Mouse (Mus musculus): ENCODE measurements around the gene Gm20388. TPM values are rescaled to one million over a fixed set of nuclear protein-coding genes. Genes with fewer than 3 reads are reported as not detected.

The Gm20388 gene
- polyA plus RNA-seq, 1 experiment from 2014 or later: 5.5 TPM

DNA sequence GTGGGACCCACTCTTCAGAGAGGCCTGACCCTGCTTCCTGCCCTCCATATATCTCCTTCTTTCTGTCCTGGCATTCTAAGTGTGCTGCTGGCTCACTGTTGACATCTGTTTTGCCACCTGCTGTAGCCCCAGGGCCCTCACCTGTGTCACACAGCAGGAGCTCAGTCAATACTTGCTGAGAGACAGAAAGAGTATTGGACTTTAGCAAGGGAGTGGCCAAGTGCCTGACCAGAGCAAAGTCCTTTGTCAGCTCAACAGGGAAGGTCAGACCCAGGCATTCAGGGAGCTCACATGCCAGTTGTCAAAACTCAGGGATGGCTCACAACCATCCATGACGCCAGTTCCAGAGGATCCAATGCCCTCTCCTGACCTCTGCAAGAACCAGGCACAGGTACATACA lies 4062.9 kb downstream of the Gm20388 start:
- no peak for DNase-seq (ENCODE audit: extremely low spot score, low spot score)
- H3K4me3 ChIP-seq: no peak overlapping the region
- 74% methylated on average over 1 of the region's 1 CpGs for WGBS
- no peaks in the 10 kb centered on the region for H3K27me3 ChIP-seq (ENCODE audit: poor library complexity, severe bottlenecking)
- H3K4me1 ChIP-seq: no peaks in the 10 kb centered on the region
- H3K27ac ChIP-seq: no peak overlapping the region
- H3K9me3 ChIP-seq: no peaks in the 10 kb centered on the region
- H3K36me3 ChIP-seq (replicated peaks): peaks cover 15% of the 10 kb centered on the region; the same call in 1 of the 2 replicates

DNA sequence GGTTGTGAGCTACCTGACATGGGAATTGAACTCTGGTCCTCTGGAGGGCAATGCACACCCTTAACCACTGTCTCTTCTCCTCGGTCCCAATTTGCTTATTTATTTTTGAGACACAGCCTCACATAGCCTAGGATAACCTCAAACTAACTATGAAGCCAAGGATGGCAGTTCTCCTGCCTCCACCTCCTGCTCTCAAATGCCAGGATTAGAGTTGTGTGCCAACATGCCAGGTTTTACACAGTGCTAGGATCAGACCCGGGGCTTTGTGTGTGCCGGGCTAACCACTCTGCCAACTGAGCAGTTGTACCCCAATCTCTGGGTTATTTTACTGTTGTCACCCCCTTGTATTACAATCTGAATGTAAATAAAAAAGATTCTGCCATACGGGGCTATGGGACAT lies 4066.9 kb downstream of the Gm20388 start:
- WGBS: 94% methylated on average over 4 of the region's 4 CpGs
- H3K27ac ChIP-seq: no peak overlapping the region
- H3K4me3 ChIP-seq: no peak overlapping the region
- no peaks in the 10 kb centered on the region for H3K9me3 ChIP-seq
- H3K27me3 ChIP-seq (ENCODE audit: poor library complexity, severe bottlenecking): peaks cover 16% of the 10 kb centered on the region; the same call in 1 of the 2 replicates
- H3K4me1 ChIP-seq: peaks cover 18% of the 10 kb centered on the region
- H3K36me3 ChIP-seq (replicated peaks): peaks cover 2% of the 10 kb centered on the region; the same call in 1 of the 2 replicates
- no peak for DNase-seq (ENCODE audit: extremely low spot score, low spot score)

- H3K27me3 ChIP-seq (ENCODE audit: poor library complexity, severe bottlenecking): peaks cover 16% of the 10 kb centered on the region; the same call in 1 of the 2 replicates
- H3K27ac ChIP-seq: peak overlapping the region; percentile 5; the same call in 1 of the 2 replicates
- WGBS: 78% methylated on average over 14 of the region's 14 CpGs
- no peak for DNase-seq (ENCODE audit: extremely low spot score, low spot score)
- no peak overlapping the region; the same call in 1 of the 2 replicates for H3K4me3 ChIP-seq
- H3K36me3 ChIP-seq (replicated peaks): peaks cover 2% of the 10 kb centered on the region; the same call in 1 of the 2 replicates
- no peaks in the 10 kb centered on the region for H3K9me3 ChIP-seq
- peaks cover 24% of the 10 kb centered on the region for H3K4me1 ChIP-seq
These were observed 4067.7 kb downstream of the Gm20388 start for GRCm38 (mm10) chr8:123978166-123978838.

GRCm38 (mm10) chr8:123978926-123979325 lies 4068.3 kb downstream of the Gm20388 start:
- 79% methylated on average over 8 of the region's 8 CpGs for WGBS
- no peak overlapping the region for H3K4me3 ChIP-seq
- peaks cover 2% of the 10 kb centered on the region; the same call in 1 of the 2 replicates for H3K36me3 ChIP-seq (replicated peaks)
- DNase-seq (ENCODE audit: extremely low spot score, low spot score): no peak
- peaks cover 16% of the 10 kb centered on the region; the same call in 1 of the 2 replicates for H3K27me3 ChIP-seq (ENCODE audit: poor library complexity, severe bottlenecking)
- peak overlapping the region; percentile 5; the same call in 1 of the 2 replicates for H3K27ac ChIP-seq
- no peaks in the 10 kb centered on the region for H3K9me3 ChIP-seq
- peaks cover 29% of the 10 kb centered on the region for H3K4me1 ChIP-seq

- H3K4me1 ChIP-seq: peaks cover 29% of the 10 kb centered on the region
- peak overlapping the region; percentile 74 for H3K4me3 ChIP-seq
- WGBS: 72% methylated on average over 4 of the region's 4 CpGs
- DNase-seq (ENCODE audit: extremely low spot score, low spot score): no peak
- no peaks in the 10 kb centered on the region; the same call in 1 of the 2 replicates for H3K36me3 ChIP-seq (replicated peaks)
- peaks cover 16% of the 10 kb centered on the region; the same call in 1 of the 2 replicates for H3K27me3 ChIP-seq (ENCODE audit: poor library complexity, severe bottlenecking)
- H3K9me3 ChIP-seq: no peaks in the 10 kb centered on the region
- H3K27ac ChIP-seq: peak overlapping the region; percentile 48
These were observed 4069.6 kb downstream of the Gm20388 start for GRCm38 (mm10) chr8:123980239-123980638.

DNA sequence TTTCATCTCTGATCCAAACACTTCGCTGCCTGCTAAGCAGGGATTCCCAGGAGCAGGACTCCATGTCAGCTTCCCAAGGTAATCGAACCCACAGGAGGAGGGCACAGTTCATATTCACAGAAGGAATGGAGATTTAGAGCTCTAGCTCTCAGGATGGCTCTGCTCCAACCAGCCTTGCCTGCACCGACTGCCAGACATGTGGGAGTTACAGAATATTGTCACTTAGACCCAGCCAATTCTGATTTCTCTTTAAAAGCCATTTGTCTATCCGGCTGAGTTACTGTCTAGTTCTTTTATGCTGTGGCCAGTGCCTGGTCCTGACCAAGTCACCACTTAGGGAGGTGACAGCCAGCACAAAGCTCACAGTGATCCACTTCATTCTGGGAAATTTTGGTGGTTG lies 4071.0 kb downstream of the Gm20388 start:
- Histone ChIP-seq H3K27ac (peak overlapping the region; percentile 40; the same call in 1 of the 2 replicates), H3K36me3 (replicated peaks) (no peaks in the 10 kb centered on the region; the same call in 1 of the 2 replicates), H3K4me3 (peak overlapping the region; percentile 74), H3K9me3 (no peaks in the 10 kb centered on the region), H3K27me3 (ENCODE audit: poor library complexity, severe bottlenecking) (peaks cover 16% of the 10 kb centered on the region; the same call in 1 of the 2 replicates), H3K4me1 (peaks cover 29% of the 10 kb centered on the region)
- 64% methylated on average over 4 of the region's 4 CpGs for WGBS
- no peak for DNase-seq (ENCODE audit: extremely low spot score, low spot score)

- peak overlapping the region; percentile 74 for H3K4me3 ChIP-seq
- H3K9me3 ChIP-seq: no peaks in the 10 kb centered on the region
- peak overlapping the region; percentile 88 for H3K27ac ChIP-seq
- DNase-seq (ENCODE audit: extremely low spot score, low spot score): peak; percentile 30
- no peaks in the 10 kb centered on the region; the same call in 1 of the 2 replicates for H3K36me3 ChIP-seq (replicated peaks)
- peaks cover 16% of the 10 kb centered on the region; the same call in 1 of the 2 replicates for H3K27me3 ChIP-seq (ENCODE audit: poor library complexity, severe bottlenecking)
- WGBS: under 1% methylated on average over 48 of the region's 48 CpGs
- peaks cover 29% of the 10 kb centered on the region for H3K4me1 ChIP-seq
These were observed 4071.7 kb downstream of the Gm20388 start for GRCm38 (mm10) chr8:123982291-123982793.

DNA sequence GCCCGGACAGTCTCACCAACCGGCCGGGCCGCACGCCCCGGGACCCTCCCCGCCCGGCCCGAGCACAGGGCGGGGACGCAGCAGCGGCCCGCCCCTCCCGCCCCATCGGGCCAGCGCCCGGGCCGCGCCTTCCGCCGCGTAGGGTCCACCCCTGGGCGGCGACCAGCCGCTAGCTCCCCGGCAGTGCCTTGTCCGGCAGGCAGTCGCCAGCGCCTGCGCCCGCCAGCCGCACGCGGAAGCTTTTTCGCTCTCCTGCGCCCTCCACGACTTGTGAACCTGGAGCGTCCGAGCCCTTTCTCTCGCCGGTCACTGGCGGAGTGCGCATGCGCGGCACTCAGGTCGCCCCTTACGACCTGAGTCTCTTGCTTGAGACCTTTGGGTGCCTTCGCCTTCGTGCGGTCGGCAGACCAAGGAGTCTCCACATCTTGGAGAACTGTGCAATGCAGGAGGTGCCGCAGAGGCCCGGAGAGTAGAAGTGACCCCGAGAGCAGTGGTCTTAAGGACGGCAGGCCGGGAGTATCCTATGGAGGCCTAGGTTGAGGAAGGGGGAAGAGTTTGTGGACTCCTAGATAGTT lies 4072.3 kb downstream of the Gm20388 start, which contains the start of gene Abcb10:
Gene Abcb10 (minus strand): TSS at position 297 of the 575 bp plus-strand sequence.
- DNase-seq (ENCODE audit: extremely low spot score, low spot score): peak; percentile 84
- Histone ChIP-seq H3K9me3 (no peaks in the 10 kb centered on the region), H3K27me3 (ENCODE audit: poor library complexity, severe bottlenecking) (peaks cover 16% of the 10 kb centered on the region; the same call in 1 of the 2 replicates), H3K4me1 (peaks cover 29% of the 10 kb centered on the region), H3K4me3 (peak within 1 kb of the TSS; percentile 74), H3K27ac (peak within 1 kb of the TSS; percentile 88), H3K36me3 (replicated peaks) (no peaks in the 10 kb centered on the region; the same call in 1 of the 2 replicates)
- WGBS: under 1% methylated on average over 56 of the region's 56 CpGs

GRCm38 (mm10) chr8:123988605-123989038 lies 4078.0 kb downstream of the Gm20388 start:
- 77% methylated on average over 6 of the region's 6 CpGs for WGBS
- peak overlapping the region; percentile 44; the same call in 1 of the 2 replicates for H3K27ac ChIP-seq
- H3K4me3 ChIP-seq: no peak overlapping the region
- H3K27me3 ChIP-seq (ENCODE audit: poor library complexity, severe bottlenecking): no peaks in the 10 kb centered on the region
- peaks cover 2% of the 10 kb centered on the region for H3K4me1 ChIP-seq
- peaks cover 5% of the 10 kb centered on the region for H3K36me3 ChIP-seq (replicated peaks)
- no peaks in the 10 kb centered on the region for H3K9me3 ChIP-seq
- DNase-seq (ENCODE audit: extremely low spot score, low spot score): no peak

GRCm38 (mm10) chr8:123989128-123989527 lies 4078.5 kb downstream of the Gm20388 start:
- Histone ChIP-seq H3K27me3 (ENCODE audit: poor library complexity, severe bottlenecking) (no peaks in the 10 kb centered on the region), H3K27ac (peak overlapping the region; percentile 44; the same call in 1 of the 2 replicates), H3K4me3 (no peak overlapping the region), H3K36me3 (replicated peaks) (peaks cover 10% of the 10 kb centered on the region), H3K4me1 (no peaks in the 10 kb centered on the region), H3K9me3 (no peaks in the 10 kb centered on the region)
- DNase-seq (ENCODE audit: extremely low spot score, low spot score): no peak
- WGBS: 80% methylated on average over 7 of the region's 7 CpGs

- Histone ChIP-seq H3K27ac (no peak overlapping the region), H3K4me1 (no peaks in the 10 kb centered on the region), H3K9me3 (no peaks in the 10 kb centered on the region), H3K4me3 (no peak overlapping the region), H3K36me3 (replicated peaks) (peaks cover 23% of the 10 kb centered on the region), H3K27me3 (ENCODE audit: poor library complexity, severe bottlenecking) (no peaks in the 10 kb centered on the region)
- 91% methylated on average over 13 of the region's 13 CpGs for WGBS
- DNase-seq (ENCODE audit: extremely low spot score, low spot score): no peak
These were observed 4079.8 kb downstream of the Gm20388 start for GRCm38 (mm10) chr8:123990277-123991049.

DNA sequence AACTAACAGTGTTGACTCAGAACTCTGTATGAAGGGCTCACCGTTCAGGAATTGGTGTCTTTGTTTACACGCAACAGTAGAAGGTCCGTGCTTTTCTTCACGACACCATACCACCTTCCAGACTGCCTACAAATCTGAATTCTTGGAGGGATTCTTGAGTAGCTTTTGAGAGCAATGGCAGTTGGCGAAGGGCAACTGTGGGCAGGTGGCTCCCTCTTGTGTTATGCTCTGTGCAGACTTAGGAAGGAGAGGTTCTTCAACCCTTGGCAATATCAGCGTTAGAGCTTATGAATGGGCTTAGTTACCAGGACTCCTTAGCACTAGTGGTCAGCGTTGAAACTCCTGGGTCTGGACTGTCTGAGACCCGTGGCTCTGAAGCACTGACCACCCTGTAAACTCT lies 4081.9 kb downstream of the Gm20388 start:
- H3K27ac ChIP-seq: no peak overlapping the region
- WGBS: 89% methylated on average over 8 of the region's 8 CpGs
- peaks cover 42% of the 10 kb centered on the region for H3K36me3 ChIP-seq (replicated peaks)
- no peaks in the 10 kb centered on the region for H3K9me3 ChIP-seq
- H3K4me1 ChIP-seq: no peaks in the 10 kb centered on the region
- DNase-seq (ENCODE audit: extremely low spot score, low spot score): no peak
- no peaks in the 10 kb centered on the region for H3K27me3 ChIP-seq (ENCODE audit: poor library complexity, severe bottlenecking)
- H3K4me3 ChIP-seq: no peak overlapping the region
